Mouse (Mus musculus) layer of hippocampus, adult 2 months (tissue): ENCODE data around the gene Camk2g. TPM values are rescaled to one million over a fixed set of nuclear protein-coding genes. Genes with fewer than 3 reads are reported as not detected.

ENCODE experiments used
- DNase-seq, 2 experiments: peaks; one replicate each; pipeline ENCODE4 v3.0.0; 2022; ENCODE audit warnings: low spot score in 2 of 2
- H3K27ac ChIP-seq: fragments of 200-600 bp; 2 replicates; pipeline ENCODE4 v1.8.1; 2022
- H3K4me3 ChIP-seq: fragments of 200-600 bp; 2 replicates; pipeline ENCODE4 v1.8.1; 2022; ENCODE audit warnings: mild to moderate bottlenecking
- CTCF ChIP-seq: fragments of 200-600 bp; conservative IDR thresholded peaks from 2 replicates; pipeline ENCODE4 v1.8.1; 2022; ENCODE audit warnings: antibody characterized with exemption, mild to moderate bottlenecking, moderate library complexity
- total RNA-seq, 2 experiments: library from RNA; stranded (reverse); gene quantifications; 2 replicates each; pipeline ENCODE4 v1.2.3; 2021

Gene Camk2g
- total RNA-seq, 2 experiments from 2014 or later = 216 to 229 TPM

DNA sequence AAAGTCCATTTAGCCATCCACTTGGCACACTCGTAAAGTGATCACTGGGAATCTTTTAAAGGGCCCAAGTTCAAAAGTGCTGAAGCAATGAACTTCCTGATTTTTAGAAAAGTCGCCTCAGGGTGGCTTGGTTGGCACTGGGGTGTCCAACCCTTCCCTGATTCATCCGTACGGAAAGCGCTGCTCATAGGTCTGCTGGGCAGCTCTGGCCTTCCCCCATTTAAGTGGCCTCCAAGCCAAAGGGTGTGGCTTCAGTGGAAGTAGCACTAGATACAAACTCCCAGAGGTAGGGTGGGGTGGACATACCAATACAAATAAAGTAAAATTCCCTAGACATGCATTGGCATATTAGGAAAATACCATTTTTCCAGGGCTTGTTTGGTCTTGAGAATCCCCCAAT is 33.6 kb upstream of the Camk2g start:
- no peak overlapping the region for H3K4me3 ChIP-seq
- DNase-seq = no peak
- no peak overlapping the region for H3K27ac ChIP-seq
- TF ChIP-seq CTCF = no peak

DNA sequence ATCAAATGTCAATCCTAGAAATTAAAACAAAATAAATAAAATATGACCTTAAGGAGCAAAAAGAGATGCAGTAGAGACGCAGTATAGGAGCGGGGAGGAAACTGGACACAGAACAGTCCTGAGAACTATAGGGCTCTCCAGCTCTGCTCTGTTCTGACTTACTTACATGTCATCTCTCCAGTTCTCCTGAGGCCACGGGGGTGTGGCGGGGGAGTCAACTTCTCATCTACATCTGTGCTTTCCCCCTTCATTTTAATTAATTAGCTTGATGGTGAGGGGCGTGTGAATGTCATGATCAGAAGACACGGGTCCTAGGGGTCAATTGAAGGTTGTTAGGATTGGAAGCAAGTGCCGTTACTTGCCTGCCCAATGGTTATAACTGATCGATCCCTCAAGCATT is 33.2 kb upstream of the Camk2g start:
- no peak for DNase-seq
- H3K27ac ChIP-seq = no peak overlapping the region
- H3K4me3 ChIP-seq = no peak overlapping the region
- TF ChIP-seq CTCF = no peak

DNA sequence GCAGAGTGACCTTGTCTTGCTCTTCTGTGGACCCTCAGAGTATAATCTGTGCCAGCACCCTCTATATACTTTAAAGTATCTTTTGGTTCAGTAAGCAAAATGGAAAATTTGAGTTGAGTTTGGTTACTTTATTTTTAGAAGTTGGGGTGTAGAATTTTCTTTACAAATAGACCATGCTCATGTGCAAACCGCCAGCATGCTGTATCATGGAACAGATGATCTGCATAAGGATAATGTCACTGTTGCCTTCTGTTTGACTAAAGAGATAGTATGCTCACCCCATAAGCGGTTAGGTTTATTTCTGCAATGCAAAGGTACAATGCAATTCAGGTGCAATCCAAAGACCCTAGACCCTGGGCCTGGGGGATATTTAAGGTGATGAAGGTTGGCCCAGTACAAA is 31.6 kb upstream of the Camk2g start:
- Histone ChIP-seq H3K27ac (peak overlapping the region; percentile 29; the same call in 1 of the 2 replicates), H3K4me3 (no peak overlapping the region)
- DNase-seq = peak; percentile 38 to 50
- no peak for TF ChIP-seq CTCF

DNA sequence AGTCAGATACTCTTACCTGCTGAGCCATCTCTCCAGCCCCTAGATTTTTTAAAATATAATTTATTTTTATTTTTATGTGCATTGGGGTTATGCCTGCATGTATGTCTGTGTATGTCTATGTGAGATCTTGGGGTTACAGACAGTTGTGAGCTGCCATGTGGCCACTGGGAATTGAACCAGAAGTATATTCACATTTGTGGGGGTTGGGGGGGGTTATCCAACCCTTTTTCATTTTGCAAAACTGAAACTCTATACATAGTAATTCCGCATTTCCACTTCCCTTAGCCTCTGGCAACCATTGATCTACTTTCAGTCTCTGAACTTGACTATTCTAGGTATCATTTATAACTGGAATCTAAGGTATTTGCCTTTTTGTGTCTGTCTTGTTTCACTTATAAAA is 30.6 kb upstream of the Camk2g start:
- no peak for TF ChIP-seq CTCF
- Histone ChIP-seq H3K4me3 (no peak overlapping the region), H3K27ac (no peak overlapping the region)
- no peak for DNase-seq

DNA sequence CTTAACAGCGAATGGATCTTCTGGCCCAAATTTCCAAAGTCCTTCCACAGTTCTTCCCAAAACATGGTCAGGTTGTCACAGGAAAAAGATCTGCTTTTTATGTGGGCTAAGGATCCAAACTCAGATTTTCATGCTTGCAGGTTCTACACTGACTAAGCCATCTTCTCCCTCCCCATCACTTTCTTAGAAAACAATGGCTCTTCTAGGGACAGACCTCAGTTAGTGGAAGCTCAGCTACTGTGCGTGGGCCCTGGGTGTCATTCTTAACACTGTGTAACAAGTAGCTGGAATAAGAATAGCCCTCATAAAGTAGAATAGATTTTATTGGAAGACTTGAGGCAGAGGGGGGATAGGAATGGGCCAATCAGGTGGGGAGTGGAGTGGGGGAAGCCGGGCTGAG is 21.6 kb upstream of the Camk2g start:
- Histone ChIP-seq H3K27ac (no peak overlapping the region), H3K4me3 (no peak overlapping the region)
- no peak for DNase-seq
- no peak for TF ChIP-seq CTCF

DNA sequence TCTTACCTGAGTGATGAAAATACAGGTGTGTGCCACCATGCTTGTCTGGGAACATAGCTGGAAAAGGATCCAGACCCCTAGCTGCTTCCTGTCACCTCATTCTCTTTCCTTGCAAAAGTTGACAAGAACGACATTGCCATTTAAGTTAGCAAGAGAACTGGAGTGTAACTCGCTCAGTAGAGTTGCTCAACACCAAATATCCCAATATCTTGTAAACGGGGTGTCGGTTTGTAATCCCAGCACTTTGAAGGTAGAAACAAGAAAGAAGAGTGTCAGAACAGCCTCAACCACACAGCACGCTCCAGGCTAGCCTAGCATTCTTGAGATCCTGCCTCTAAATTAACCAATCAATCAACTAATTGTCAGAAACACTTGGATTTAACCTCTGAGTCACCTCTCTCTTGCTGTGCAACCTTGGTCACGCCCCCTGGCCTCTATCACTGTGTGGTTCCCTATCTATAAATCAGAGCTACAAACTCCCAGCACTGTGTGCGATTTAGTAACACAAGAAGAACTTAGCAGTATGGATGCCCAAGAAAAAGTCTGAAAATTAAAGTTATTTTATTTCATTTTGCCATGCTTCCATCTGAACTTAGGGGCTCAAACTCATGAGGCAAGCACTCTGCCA is 18.0 kb upstream of the Camk2g start:
- no peak for TF ChIP-seq CTCF
- no peak for DNase-seq
- Histone ChIP-seq H3K27ac (no peak overlapping the region), H3K4me3 (no peak overlapping the region)

DNA sequence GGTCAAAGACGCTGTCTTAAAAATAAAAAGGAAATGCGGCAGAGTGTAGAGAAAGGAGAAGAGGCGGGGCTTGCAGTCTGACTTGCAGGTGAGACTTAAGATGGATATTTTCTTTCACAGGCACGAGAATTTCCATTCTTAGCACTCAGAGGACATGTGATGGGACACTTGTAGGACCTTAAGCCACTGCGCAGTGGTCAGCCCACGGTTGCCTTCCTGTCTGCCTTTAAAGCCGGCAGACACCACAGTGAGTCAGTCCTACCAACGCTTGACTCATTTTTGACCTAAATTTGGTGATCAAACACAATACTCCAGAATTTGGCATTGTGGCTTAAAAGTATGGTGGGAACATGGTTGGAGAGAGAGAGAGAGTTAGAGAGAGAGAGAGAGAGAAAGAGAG is 17.3 kb upstream of the Camk2g start:
- no peak for TF ChIP-seq CTCF
- no peak overlapping the region for H3K4me3 ChIP-seq
- H3K27ac ChIP-seq = no peak overlapping the region
- DNase-seq = no peak

DNA sequence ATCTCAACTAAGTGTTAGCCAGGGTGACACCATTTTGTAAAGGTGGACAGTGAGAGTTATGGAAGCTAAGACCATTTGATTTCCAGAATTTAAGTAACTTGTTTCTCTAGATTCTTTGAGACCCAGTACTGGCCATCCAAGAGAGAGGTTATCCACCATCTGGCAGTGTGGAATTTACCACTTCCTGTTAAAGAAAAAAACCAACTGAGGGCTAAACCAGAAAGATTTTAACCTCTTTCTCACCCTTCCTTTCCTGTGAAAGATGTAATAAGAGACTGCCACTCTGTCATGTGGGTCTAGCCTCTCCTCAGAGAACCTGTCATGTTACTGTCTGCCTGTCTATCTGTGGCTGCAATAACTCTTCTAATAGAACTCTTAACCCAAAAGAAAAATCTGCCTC is 15.9 kb upstream of the Camk2g start:
- TF ChIP-seq CTCF = no peak
- DNase-seq = no peak
- Histone ChIP-seq H3K27ac (no peak overlapping the region), H3K4me3 (no peak overlapping the region)

DNA sequence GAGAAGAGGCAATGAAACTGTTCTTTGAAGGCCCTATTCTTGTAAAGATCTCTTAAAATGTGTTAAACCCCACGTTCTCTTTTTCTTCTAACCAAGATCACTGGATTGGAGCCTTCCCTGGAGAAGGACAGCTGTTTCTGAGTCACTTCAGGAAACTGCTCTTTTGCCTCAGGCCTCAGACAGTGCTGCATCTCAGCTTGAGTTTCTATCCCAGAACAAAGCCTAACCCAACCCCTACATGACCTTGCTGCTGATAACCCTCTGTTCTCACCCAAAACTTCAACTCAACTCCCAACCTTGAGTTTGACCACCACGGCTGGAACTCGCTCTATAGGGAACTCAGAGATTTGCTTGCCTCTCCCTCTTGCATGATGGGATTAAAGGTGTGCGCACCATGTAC is 15.5 kb upstream of the Camk2g start:
- TF ChIP-seq CTCF = no peak
- no peak for DNase-seq

DNA sequence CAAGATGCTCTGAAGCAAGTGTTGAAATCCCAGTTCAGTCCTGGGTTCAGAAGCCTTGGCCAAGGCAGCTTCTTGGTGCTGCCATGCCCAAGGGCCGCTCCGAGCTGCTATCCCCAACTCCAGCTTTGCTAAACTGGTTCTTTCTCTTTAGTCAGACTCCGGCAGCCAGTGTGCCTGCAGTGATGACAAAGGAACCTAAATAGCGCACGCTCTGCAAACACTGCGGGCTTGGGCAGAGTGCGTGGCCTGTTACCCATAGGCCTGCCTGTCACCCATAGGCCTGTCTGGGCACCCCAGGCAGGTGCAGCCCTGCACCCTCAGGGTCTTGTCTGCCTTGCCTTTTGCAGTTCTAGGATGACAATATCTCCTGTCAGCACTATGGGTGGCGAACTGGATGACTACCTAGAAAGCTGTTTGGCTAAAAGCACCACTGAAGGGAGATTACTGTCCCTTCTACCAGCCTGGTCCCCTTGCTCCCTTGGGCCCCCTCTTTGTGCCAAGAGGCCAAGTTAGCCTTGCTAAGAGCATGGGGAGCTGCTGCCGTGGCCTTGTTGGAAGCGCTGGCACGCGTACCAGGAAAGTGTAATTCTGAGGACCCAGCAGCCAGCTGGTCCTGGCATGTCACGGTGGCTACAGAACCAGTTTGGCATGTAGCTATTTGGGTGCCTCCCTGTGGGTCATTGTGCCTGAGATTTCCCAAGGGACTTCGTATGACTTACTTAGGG is 12.4 kb upstream of the Camk2g start:
- Histone ChIP-seq H3K4me3 (no peak overlapping the region), H3K27ac (no peak overlapping the region; the same call in 1 of the 2 replicates)
- TF ChIP-seq CTCF = no peak
- no peak for DNase-seq

More for the DNA sequence above, 15.5 kb upstream of the Camk2g start:
- Histone ChIP-seq H3K27ac (no peak overlapping the region), H3K4me3 (no peak overlapping the region)

DNA sequence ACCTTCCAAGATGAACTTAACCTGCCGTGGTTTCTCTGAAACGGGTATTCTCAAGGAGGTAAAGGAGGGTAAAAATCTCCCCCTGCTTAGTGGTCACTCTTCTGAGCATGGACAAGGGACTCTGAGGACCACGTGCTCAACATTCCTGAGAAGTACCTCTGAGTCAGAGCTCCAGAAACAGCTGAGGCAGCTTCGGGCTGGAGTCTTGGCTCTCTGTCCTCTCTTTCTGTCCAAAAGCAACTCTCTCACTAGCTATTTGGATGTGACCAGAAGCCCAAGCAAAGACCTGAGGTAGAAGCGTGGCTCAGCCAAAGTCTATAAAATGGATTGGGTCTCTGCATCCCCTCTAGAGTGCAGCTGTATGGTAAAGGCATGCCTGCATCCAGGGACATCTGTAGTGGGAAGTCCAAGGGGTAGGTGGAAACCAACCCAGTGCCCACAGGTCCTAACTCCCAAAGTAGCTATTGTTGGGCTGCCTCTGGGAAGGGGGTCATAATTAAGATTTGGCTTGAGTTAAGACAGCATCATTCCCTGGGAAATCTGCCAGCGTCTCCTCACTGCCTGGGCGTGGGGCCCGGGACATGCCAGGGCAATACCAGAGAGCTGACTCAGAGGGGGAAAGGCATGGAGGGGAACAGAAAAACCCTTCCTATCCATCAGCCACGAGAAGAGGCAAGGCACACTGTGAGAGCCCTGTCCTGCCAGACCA is 11.2 kb upstream of the Camk2g start:
- Histone ChIP-seq H3K4me3 (no peak overlapping the region), H3K27ac (peak overlapping the region; percentile 69; the same call in 1 of the 2 replicates)
- DNase-seq = peak; percentile 58 to 65
- no peak for TF ChIP-seq CTCF

DNA sequence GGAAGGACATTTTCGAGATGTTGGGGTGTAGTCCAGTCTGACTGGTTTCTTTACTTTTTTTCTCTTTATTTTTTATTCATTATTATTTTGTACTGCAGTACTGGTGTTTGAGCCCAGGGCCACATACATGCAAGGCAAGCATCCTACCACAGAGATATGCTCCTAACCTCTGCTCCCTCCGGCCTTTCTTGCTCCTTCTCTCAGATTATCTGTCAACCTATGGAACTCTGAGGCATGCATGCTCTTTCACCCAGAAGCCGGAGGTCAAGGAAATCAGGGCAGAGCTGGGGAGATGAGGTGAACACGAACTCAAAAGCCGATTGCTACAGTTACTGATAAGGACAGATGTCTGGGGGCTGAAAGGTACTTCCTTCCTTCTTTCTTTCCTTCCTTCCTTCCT is 10.6 kb upstream of the Camk2g start:
- no peak for DNase-seq
- TF ChIP-seq CTCF = no peak
- H3K4me3 ChIP-seq = no peak overlapping the region
- H3K27ac ChIP-seq = no peak overlapping the region

DNA sequence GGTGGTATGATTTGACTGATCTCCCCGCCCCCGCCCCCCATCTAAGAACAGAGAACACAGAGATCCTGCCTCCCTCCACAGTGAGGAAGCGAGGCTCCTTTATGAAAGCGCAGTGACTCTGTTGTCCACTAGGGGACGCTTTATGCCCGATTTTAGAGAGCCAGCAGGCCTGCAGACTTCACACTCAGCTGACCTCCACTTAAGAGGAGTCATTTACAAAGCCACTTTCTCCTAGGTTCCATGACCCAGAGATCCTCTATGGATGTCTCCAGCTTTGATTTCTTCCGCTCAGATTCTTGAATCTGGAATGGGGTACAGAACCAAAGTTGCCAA is 9.7 kb upstream of the Camk2g start:
- DNase-seq = peak in 1 of 2 experiments; percentile 84
- Histone ChIP-seq H3K4me3 (no peak overlapping the region), H3K27ac (no peak overlapping the region)
- peak; percentile 87 for TF ChIP-seq CTCF
